Mouse (Mus musculus): Measurements from ENCODE around the gene Glra2.
"Not testable (repeated sequence)": the region's sequence is repeated elsewhere in the genome, so short reads cannot be mapped to it uniquely, and the experiment has no call there.

Gene Glra2

DNA sequence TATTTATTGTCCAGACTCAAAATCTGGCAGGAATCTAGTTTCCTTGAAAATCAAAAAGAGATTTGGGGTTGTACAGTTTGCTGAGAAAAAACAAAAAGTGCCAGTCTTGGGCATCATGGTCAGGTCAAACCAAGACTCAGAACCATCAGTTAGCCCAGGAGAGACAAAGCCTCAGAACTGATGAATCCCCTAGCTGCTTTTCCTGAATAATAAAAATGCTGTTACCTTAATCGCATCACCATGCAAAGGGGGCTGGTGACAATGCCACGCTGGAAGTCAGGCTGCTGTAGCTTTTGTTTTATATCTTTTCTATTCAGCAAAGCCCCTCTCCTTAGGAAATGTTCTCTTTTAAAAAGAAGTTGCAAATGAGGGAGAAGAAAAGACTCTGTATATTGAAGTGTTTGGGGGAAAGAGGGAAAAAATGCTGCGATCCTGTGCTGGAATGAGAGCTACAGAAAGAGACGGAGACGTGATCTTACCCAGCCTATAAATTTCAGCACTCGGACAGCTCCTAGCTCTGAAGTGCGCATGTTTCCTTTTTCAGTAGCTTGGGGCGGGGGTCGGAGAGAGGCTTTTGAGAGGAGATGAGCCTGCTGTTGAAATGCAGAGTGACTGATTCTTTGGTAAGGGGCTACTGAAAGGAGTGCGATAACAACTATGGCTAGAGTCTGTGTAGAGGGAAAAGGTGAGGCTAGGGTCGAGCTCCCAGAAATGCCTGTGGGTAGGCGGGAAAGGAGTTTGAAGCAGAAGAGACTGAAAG is at the start of gene Glra2:
Gene Glra2 (minus strand): TSS at position 455 of the 760 bp plus-strand sequence.
- no peak for DNase-seq

DNA sequence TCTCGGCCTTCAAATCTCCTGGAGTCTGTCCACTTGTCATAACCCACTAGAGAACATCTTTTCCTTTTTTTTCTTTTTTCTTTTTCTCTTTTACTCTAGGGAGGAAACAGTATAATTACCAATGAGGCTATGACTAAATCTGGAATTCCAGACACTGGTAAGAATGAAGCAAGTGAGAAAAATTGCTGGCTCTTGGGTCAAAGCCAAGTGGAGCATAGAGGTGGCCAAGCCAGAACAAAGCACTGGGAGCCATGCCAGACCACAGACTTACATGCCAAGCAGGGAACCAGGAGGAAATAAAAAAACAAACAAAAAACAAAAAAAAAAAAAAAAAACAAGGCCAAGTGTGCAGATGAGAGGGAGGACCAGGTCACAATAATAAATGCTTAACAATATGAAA is 35.6 kb upstream of the Glra2 start:
- DNase-seq, result no peak

DNA sequence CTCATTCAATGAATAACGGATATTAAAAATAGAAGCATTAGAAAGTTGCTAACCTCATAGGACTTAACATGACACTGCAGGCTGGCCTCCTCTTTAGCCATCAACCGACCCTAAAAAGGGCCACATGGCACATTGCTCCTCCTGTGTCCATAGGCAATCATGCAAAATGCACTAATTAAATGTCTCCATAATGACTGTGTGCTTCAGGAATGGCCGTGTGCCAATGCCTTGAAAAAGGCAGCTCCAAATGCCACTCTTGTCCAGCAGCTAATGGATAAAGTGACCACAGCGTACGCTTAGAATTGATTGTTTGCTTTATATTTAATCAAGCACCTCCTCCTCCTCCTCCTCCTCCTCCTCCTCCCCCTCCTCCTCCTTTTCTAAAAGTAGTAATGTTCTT is 17.4 kb upstream of the Glra2 start:
- no peak for DNase-seq

DNA sequence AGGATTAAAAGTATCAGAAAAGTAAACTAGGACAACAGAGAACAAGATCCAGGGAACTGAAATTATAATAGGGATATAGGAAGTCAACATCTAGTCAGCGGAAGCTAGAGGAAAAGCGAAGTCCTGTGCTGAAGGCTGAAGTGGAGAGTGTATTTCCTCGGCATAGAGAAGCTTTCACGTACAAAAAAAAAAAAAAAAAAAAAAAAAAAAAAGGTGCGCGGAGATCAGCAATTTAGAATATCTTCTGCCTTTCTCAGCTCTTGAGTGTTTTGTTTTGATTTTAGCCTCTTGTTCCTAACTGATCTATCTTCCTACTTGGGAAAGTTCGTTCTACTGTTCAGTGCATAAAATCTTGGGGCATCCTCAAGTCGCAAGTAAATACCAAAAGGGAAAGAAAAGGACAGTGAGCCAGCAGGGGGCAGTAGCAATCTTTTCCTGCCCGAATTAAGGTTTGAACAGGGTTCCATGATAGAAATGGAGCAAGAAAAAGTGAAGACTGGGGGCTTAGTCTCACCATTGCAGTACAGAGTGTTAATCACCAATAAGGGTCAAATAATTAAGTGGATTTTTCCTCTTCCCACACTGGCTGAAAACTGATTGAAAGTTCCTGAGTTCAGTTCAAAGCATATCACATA is 623 bp upstream of the Glra2 start:
- DNase-seq, result no peak

DNA sequence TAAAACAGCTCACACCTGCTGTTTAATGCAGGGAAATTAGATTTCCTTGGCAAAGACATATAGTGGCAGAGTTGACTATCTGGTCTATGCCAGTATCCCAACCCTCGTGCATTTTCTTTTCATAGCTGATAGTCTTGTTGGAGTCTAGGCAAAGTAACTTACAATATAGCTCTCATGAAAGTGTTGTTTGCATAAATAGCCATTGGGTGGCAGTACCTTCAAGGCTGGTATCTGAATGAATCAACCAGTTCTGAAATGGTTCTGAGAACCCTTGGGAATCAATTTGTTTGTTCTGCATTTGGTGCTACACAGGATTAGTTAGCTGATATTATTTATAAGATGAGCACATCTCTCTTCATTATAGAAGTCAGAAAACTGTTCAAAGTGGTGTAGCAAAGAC is 133.6 kb downstream of the Glra2 start:
- no peak for DNase-seq

DNA sequence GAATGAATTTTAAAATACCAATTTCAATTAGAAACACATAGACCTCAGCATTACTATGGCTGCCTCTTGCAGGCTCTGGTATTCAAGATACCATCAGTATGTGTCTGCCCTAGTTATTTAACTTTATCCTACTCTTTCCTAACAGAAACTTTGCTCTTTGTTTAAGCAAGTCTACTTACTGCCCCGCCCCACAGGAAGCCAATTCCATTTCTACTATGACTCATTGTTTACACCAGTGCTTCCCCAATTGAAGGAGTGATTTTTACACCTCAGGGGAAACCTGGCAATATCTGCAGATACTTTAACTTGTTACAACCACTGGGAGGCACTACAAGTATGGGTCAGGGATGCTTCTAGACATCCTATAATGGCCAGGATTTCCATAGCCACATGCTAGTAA is 136.0 kb downstream of the Glra2 start:
- DNase-seq, result no peak

DNA sequence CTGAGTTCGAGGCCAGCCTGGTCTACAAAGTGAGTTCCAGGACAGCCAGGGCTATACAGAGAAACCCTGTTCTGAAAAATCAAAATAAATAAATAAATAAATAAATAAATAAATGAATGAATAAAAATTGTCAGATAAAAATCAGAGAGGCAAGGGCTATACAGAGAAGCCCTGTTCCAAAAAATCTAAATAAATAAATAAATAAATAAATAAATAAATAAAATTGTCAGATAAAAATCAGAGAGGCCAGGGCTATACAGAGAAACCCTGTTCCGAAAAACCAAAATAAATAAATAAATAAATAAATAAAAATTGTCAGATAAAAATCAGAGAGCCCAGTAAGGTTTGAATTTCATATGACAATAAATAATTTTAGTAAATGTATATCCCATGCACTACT is 144.2 kb downstream of the Glra2 start:
- not testable (repeated sequence) for DNase-seq

DNA sequence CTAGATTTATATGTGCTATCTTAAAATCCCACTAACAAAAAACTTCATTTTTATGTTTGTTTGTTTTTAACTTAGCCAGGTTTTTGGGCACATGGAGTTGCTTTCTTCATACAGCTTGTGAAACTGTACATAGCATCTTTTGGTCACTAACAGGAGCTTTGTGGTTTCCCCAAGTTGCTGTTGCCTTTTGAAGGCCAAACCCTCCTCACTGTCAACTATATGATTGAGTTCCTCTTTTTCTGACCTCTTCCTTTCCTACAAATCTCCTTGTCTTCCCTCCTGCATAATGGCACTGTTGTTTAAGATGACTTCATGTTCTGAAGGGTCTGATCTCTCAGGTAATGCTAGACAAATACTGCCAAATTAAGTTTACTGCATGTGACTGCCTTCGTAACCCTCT is 170.6 kb downstream of the Glra2 start:
- DNase-seq, result no peak

DNA sequence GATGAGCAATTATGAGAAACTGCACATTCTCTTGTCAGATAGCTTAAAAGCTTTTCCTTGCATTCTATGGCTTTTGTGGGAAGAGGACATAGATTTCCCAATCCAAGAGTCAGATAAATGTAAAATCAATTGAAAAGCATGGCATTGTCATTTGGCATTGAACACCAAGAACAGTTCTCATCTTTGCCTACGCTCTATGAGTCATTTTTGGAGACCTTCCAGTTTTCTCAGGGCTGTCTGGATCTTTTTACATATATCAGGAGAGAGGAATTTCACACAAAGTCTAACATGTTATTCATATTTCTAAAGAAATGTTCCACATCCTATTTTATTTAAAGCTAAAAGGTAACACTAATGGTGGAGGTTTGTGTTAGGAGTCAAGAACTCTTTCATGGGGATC is 223.0 kb downstream of the Glra2 start:
- DNase-seq, result no peak
